Comparison of ENCODE assay signal across 17 mouse cellular contexts in genomic region chr2:164894644-164895043, GRCm38 (mm10). TPM values are rescaled to one million over a fixed set of nuclear protein-coding genes. Genes with fewer than 3 reads are reported as not detected.
A peak's percentile ranks its signal among the peaks of the same experiment; 100 is the strongest.
DNase-seq lines count a peak whose midpoint lies in the region; ATAC-seq and TF ChIP-seq lines count a peak whose summit lies in the region.
"Had no signal": no experiment of that assay in that cellular context is flagged by ENCODE, and none has a peak within 500 bp of the region (broad histone marks: within the 10 kb centered on the region; RNA-seq: fewer than 3 reads in every experiment).

No protein-coding gene starts in this region.

- no peak for TF ChIP-seq POLR2A in kidney, adult 2 months (IDR thresholded peaks at IDR 0.05; ENCODE audit: low read depth, low read length)

- no peak for DNase-seq in forebrain, embryonic 10.5 days (ENCODE audit: extremely low spot score, low spot score)
- DNase-seq in kidney, adult 2 months, result no peak
- DNase-seq in stomach, postnatal 0 days (ENCODE audit: low spot score), result no peak
- DNase-seq: B cell, adult 2 months; cerebellum, postnatal 36 days; kidney, postnatal 25 days; left cerebral cortex, postnatal 4 days; liver, embryonic 13.5 days; right cerebral cortex, adult 18-20 months; thymus, postnatal 25 days had no signal

- no peak overlapping the region for H3K9ac ChIP-seq in forebrain, embryonic 15.5 days (replicated peaks)
- H3K9ac ChIP-seq in kidney, embryonic 15.5 days, result no peak overlapping the region
- no peak overlapping the region for H3K9ac ChIP-seq in stomach, postnatal 0 days (ENCODE audit: low read length)
- H3K9ac ChIP-seq: embryonic facial prominence, embryonic 12.5 days; liver, embryonic 13.5 days; stomach, embryonic 15.5 days had no signal

- H3K4me3 ChIP-seq in forebrain, embryonic 15.5 days, result no peak overlapping the region
- no peak overlapping the region for H3K4me3 ChIP-seq in forebrain, embryonic 10.5 days
- H3K4me3 ChIP-seq in kidney, adult 2 months (ENCODE audit: insufficient read depth, low read depth, low read length), result no peak overlapping the region
- no peak overlapping the region for H3K4me3 ChIP-seq in kidney, embryonic 15.5 days (replicated peaks)
- peak overlapping the region; percentile 24 for H3K4me3 ChIP-seq in megakaryocyte, embryonic 14.5 days (replicated peaks)
- no peak overlapping the region for H3K4me3 ChIP-seq in stomach, postnatal 0 days (ENCODE audit: low read depth, low read length)
- H3K4me3 ChIP-seq: embryonic facial prominence, embryonic 12.5 days; liver, embryonic 13.5 days; stomach, embryonic 15.5 days had no signal

- H3K36me3 ChIP-seq in forebrain, embryonic 15.5 days, result peaks cover 99% of the 10 kb centered on the region
- H3K36me3 ChIP-seq in forebrain, embryonic 10.5 days (replicated peaks), result peaks cover 100% of the 10 kb centered on the region
- peaks cover 5% of the 10 kb centered on the region for H3K36me3 ChIP-seq in kidney, adult 2 months (ENCODE audit: control insufficient read depth, insufficient read depth, low read length)
- H3K36me3 ChIP-seq in kidney, embryonic 15.5 days, result peaks cover 100% of the 10 kb centered on the region
- H3K36me3 ChIP-seq in megakaryocyte, embryonic 14.5 days (replicated peaks; ENCODE audit: low read length), result peaks cover 100% of the 10 kb centered on the region
- H3K36me3 ChIP-seq in stomach, postnatal 0 days (ENCODE audit: control insufficient read depth, insufficient read depth, low read length), result peaks cover 74% of the 10 kb centered on the region

- no peaks in the 10 kb centered on the region for H3K27me3 ChIP-seq in forebrain, embryonic 15.5 days
- no peaks in the 10 kb centered on the region for H3K27me3 ChIP-seq in forebrain, embryonic 10.5 days (ENCODE audit: poor library complexity, severe bottlenecking)
- no peaks in the 10 kb centered on the region for H3K27me3 ChIP-seq in kidney, adult 2 months (replicated peaks; ENCODE audit: control insufficient read depth, insufficient read depth, low read length)
- H3K27me3 ChIP-seq in kidney, embryonic 15.5 days, result no peaks in the 10 kb centered on the region
- no peaks in the 10 kb centered on the region for H3K27me3 ChIP-seq in megakaryocyte, embryonic 14.5 days (replicated peaks)
- no peaks in the 10 kb centered on the region for H3K27me3 ChIP-seq in stomach, postnatal 0 days (ENCODE audit: control insufficient read depth, insufficient read depth, low read length)
- H3K27me3 ChIP-seq: embryonic facial prominence, embryonic 12.5 days; liver, embryonic 13.5 days; stomach, embryonic 15.5 days had no signal

- H3K4me2 ChIP-seq in forebrain, embryonic 15.5 days (replicated peaks), result no peak overlapping the region
- no peak overlapping the region for H3K4me2 ChIP-seq in kidney, embryonic 15.5 days
- no peak overlapping the region for H3K4me2 ChIP-seq in stomach, postnatal 0 days (replicated peaks; ENCODE audit: low read depth)
- H3K4me2 ChIP-seq: embryonic facial prominence, embryonic 12.5 days; liver, embryonic 13.5 days; stomach, embryonic 15.5 days had no signal

- no peak for TF ChIP-seq EP300 in stomach, postnatal 0 days (optimal IDR thresholded peaks at IDR 0.05)

- WGBS in forebrain, embryonic 15.5 days, result 83% methylated on average over 1 of the region's 1 CpGs
- WGBS in forebrain, embryonic 10.5 days, result 76% methylated on average over 1 of the region's 1 CpGs
- 71% methylated on average over 1 of the region's 1 CpGs for WGBS in kidney, adult 2 months
- WGBS in kidney, embryonic 15.5 days, result 76% methylated on average over 1 of the region's 1 CpGs
- 77% methylated on average over 1 of the region's 1 CpGs for WGBS in stomach, postnatal 0 days

- 0 out of 2 replicates have a peak, but pooled peaks have one; percentile 20 for ATAC-seq in forebrain, embryonic 15.5 days (replicated peaks)
- no peak for ATAC-seq in kidney, embryonic 15.5 days (replicated peaks; ENCODE audit: low FRiP score)
- no peak for ATAC-seq in megakaryocyte, adult 5-6 weeks (ENCODE audit: poor library complexity, severe bottlenecking)
- ATAC-seq in stomach, postnatal 0 days (ENCODE audit: low FRiP score, low TSS enrichment), result no peak

- H3K9me3 ChIP-seq in forebrain, embryonic 15.5 days, result no peaks in the 10 kb centered on the region
- H3K9me3 ChIP-seq in forebrain, embryonic 10.5 days, result no peaks in the 10 kb centered on the region
- no peaks in the 10 kb centered on the region for H3K9me3 ChIP-seq in kidney, embryonic 15.5 days (replicated peaks)
- H3K9me3 ChIP-seq in megakaryocyte, embryonic 14.5 days, result no peaks in the 10 kb centered on the region
- H3K9me3 ChIP-seq in stomach, postnatal 0 days (ENCODE audit: control insufficient read depth, low read length), result no peaks in the 10 kb centered on the region
- H3K9me3 ChIP-seq: embryonic facial prominence, embryonic 12.5 days; liver, embryonic 13.5 days; stomach, embryonic 15.5 days had no signal

- 0 out of 2 replicates have a peak, but pooled peaks have one; percentile 5 for TF ChIP-seq CTCF in kidney, adult 2 months (conservative IDR thresholded peaks at IDR 0.05; ENCODE audit: insufficient read depth, insufficient read length, low read depth, low read length)
- peak; percentile 34 for TF ChIP-seq CTCF in stomach, postnatal 0 days (IDR thresholded peaks at IDR 0.05; ENCODE audit: low read depth)

- no peak overlapping the region for H3K27ac ChIP-seq in forebrain, embryonic 15.5 days (replicated peaks)
- no peak overlapping the region for H3K27ac ChIP-seq in forebrain, embryonic 10.5 days
- H3K27ac ChIP-seq in kidney, adult 2 months (ENCODE audit: insufficient read depth, low read depth, low read length), result no peak overlapping the region
- H3K27ac ChIP-seq in kidney, embryonic 15.5 days, result no peak overlapping the region
- no peak overlapping the region for H3K27ac ChIP-seq in stomach, postnatal 0 days (replicated peaks)
- H3K27ac ChIP-seq: embryonic facial prominence, embryonic 12.5 days; liver, embryonic 13.5 days; stomach, embryonic 15.5 days had no signal

- H3K4me1 ChIP-seq in forebrain, embryonic 15.5 days, result no peaks in the 10 kb centered on the region
- no peaks in the 10 kb centered on the region for H3K4me1 ChIP-seq in forebrain, embryonic 10.5 days
- no peaks in the 10 kb centered on the region for H3K4me1 ChIP-seq in kidney, adult 2 months (ENCODE audit: control insufficient read depth, insufficient read depth, low read length)
- H3K4me1 ChIP-seq in kidney, embryonic 15.5 days, result peaks cover under 1% of the 10 kb centered on the region; the same call in 1 of the 2 replicates
- H3K4me1 ChIP-seq in megakaryocyte, embryonic 14.5 days, result peaks cover 51% of the 10 kb centered on the region
- no peaks in the 10 kb centered on the region for H3K4me1 ChIP-seq in stomach, postnatal 0 days (replicated peaks; ENCODE audit: control insufficient read depth, insufficient read depth)
- H3K4me1 ChIP-seq: embryonic facial prominence, embryonic 12.5 days; stomach, embryonic 15.5 days had no signal

RNA-seq across cellular contexts. Expression of gene Pcif1, which starts 15.5 kb away (rescaled TPM):
- polyA plus RNA-seq in forebrain, embryonic 15.5 days (2015; fragmentation: Nextera tagmentation; extraction: Ambion mirVana), result 94.8 and 101 TPM in 2 replicates
- 78.3 and 84.6 TPM in 2 replicates for polyA plus RNA-seq in forebrain, embryonic 10.5 days (2016; fragmentation: Nextera tagmentation; extraction: Ambion mirVana)
- 37.2 and 43.1 TPM in 2 replicates for polyA plus RNA-seq in kidney, adult 2 months (2012; rRNA removed)
- 73.1 and 81.1 TPM in 2 replicates for polyA plus RNA-seq in kidney, embryonic 15.5 days (2015; fragmentation: Nextera tagmentation; extraction: Ambion mirVana)
- polyA plus RNA-seq in megakaryocyte, embryonic 14.5 days (2012; ENCODE audit: insufficient read depth, low replicate concordance), result 120 and 158 TPM in 2 replicates
- total RNA-seq in megakaryocyte, adult 5-6 weeks (2015), result 38.4 and 47.1 TPM in 2 replicates
- total RNA-seq in megakaryocyte, adult 5-6 weeks (2017), result 31.2 and 33.4 TPM in 2 replicates
- 49.2 and 51.4 TPM in 2 replicates for polyA plus RNA-seq in stomach, postnatal 0 days (2015; fragmentation: Nextera tagmentation; extraction: Ambion mirVana)

RNA-seq across cellular contexts. Expression of gene Zfp335, which starts 16.9 kb away (rescaled TPM):
- polyA plus RNA-seq in forebrain, embryonic 15.5 days (2015; fragmentation: Nextera tagmentation; extraction: Ambion mirVana), result 15.7 and 16.7 TPM in 2 replicates
- polyA plus RNA-seq in forebrain, embryonic 10.5 days (2016; fragmentation: Nextera tagmentation; extraction: Ambion mirVana), result 16.0 and 16.6 TPM in 2 replicates
- polyA plus RNA-seq in kidney, adult 2 months (2012; rRNA removed), result 20.4 and 25.7 TPM in 2 replicates
- polyA plus RNA-seq in kidney, embryonic 15.5 days (2015; fragmentation: Nextera tagmentation; extraction: Ambion mirVana), result 12.1 and 14.4 TPM in 2 replicates
- polyA plus RNA-seq in megakaryocyte, embryonic 14.5 days (2012; ENCODE audit: insufficient read depth, low replicate concordance), result 21.8 and 45.9 TPM in 2 replicates
- total RNA-seq in megakaryocyte, adult 5-6 weeks (2015), result 15.6 and 16.1 TPM in 2 replicates
- total RNA-seq in megakaryocyte, adult 5-6 weeks (2017), result 9.4 and 10.0 TPM in 2 replicates
- 3.7 and 4.3 TPM in 2 replicates for polyA plus RNA-seq in stomach, postnatal 0 days (2015; fragmentation: Nextera tagmentation; extraction: Ambion mirVana)

RNA-seq across cellular contexts. Expression of gene Pltp, which starts 37.1 kb away (rescaled TPM):
- polyA plus RNA-seq in forebrain, embryonic 15.5 days (2015; fragmentation: Nextera tagmentation; extraction: Ambion mirVana), result 45.3 and 50.7 TPM in 2 replicates
- 36.6 and 40.0 TPM in 2 replicates for polyA plus RNA-seq in forebrain, embryonic 10.5 days (2016; fragmentation: Nextera tagmentation; extraction: Ambion mirVana)
- 39.6 and 41.5 TPM in 2 replicates for polyA plus RNA-seq in kidney, adult 2 months (2012; rRNA removed)
- 35.6 and 38.7 TPM in 2 replicates for polyA plus RNA-seq in kidney, embryonic 15.5 days (2015; fragmentation: Nextera tagmentation; extraction: Ambion mirVana)
- 15.1 and 146 TPM in 2 replicates for polyA plus RNA-seq in megakaryocyte, embryonic 14.5 days (2012; ENCODE audit: insufficient read depth, low replicate concordance)
- total RNA-seq in megakaryocyte, adult 5-6 weeks (2015), result 3.8 and 7.1 TPM in 2 replicates
- total RNA-seq in megakaryocyte, adult 5-6 weeks (2017), result 1.8 and 3.6 TPM in 2 replicates
- polyA plus RNA-seq in stomach, postnatal 0 days (2015; fragmentation: Nextera tagmentation; extraction: Ambion mirVana), result 42.7 and 44.2 TPM in 2 replicates
- total RNA-seq: granulocyte monocyte progenitor cell, adult 5-6 weeks had no signal

RNA-seq across cellular contexts. Expression of gene Mmp9, which starts 45.9 kb away (rescaled TPM):
- 17.9 and 19.5 TPM in 2 replicates for polyA plus RNA-seq in forebrain, embryonic 15.5 days (2015; fragmentation: Nextera tagmentation; extraction: Ambion mirVana)
- 0.45 TPM in 1 of 2 replicates, not detected in the other for polyA plus RNA-seq in forebrain, embryonic 10.5 days (2016; fragmentation: Nextera tagmentation; extraction: Ambion mirVana)
- polyA plus RNA-seq in kidney, adult 2 months (2012; rRNA removed), result 1.7 and 1.8 TPM in 2 replicates
- 2.6 and 41.3 TPM in 2 replicates for polyA plus RNA-seq in kidney, embryonic 15.5 days (2015; fragmentation: Nextera tagmentation; extraction: Ambion mirVana)
- polyA plus RNA-seq in megakaryocyte, embryonic 14.5 days (2012; ENCODE audit: insufficient read depth, low replicate concordance), result 2.4 TPM in 1 of 2 replicates, not detected in the other
- 326 and 367 TPM in 2 replicates for total RNA-seq in megakaryocyte, adult 5-6 weeks (2015)
- total RNA-seq in megakaryocyte, adult 5-6 weeks (2017), result 217 and 317 TPM in 2 replicates
- polyA plus RNA-seq in stomach, postnatal 0 days (2015; fragmentation: Nextera tagmentation; extraction: Ambion mirVana), result 0.87 and 1.1 TPM in 2 replicates
